Mouse (Mus musculus) mouse trophoblast stem cell (cell line): ENCODE results near the gene Tmem238.

ENCODE experiments used
- in situ Hi-C, 2 experiments: fragments of 300-500 bp; cut with MseI, MboI; formaldehyde crosslinking; loops; 2 replicates in 1 of 2; 3 replicates in 1 of 2; pipeline ENCODE4 v1.15.1; 2025

The Tmem238 gene

DNA sequence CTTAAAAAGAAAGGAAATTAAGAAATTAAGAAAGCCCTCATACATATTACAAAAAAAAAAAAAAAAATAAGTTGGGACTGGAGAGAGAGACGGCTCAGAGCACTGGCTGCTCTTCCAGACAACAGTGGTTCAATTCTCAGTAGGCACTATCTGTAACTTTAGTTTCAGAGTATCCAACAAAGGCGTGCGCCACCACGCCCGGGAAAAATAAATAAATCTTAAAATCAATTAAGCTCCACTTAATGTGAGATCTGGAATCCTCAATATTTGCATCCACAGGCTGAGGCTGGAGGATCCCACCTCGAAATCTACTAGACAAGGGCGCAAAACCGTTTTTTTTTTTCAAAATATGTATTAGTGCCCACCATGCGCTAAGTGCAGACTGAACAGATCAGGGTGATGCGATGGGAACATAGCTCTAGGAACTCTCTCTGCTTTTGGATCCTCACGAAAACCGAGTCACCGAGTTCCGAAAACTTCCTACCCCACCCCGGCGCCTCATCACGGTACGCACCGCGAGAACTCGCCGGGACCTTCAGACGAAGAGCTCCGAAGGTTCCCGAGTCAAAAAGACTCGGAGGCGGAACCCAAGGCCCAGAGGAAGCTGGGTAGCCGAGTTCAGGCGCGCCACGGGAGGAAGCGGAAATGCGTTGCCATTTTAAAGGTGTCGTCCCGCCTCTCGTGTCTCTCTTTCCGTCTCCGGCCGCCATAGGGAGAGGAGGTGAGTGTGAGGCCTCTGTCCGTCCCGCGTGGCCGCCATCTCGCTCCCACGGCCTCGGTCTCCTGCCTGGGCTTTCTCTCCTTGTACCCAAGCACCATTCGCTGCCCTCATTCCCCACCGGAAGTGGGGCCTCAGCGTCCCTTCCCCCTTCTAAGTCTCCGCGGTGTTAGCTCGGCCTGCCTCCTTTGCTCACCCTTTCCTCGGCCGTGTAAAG lies 3.1 kb upstream of the Tmem238 start, which contains the start of gene Rpl28:
Gene Rpl28 (plus strand): TSS at position 597 of the 935 bp plus-strand sequence.
- in situ Hi-C loops = no loop called here

DNA sequence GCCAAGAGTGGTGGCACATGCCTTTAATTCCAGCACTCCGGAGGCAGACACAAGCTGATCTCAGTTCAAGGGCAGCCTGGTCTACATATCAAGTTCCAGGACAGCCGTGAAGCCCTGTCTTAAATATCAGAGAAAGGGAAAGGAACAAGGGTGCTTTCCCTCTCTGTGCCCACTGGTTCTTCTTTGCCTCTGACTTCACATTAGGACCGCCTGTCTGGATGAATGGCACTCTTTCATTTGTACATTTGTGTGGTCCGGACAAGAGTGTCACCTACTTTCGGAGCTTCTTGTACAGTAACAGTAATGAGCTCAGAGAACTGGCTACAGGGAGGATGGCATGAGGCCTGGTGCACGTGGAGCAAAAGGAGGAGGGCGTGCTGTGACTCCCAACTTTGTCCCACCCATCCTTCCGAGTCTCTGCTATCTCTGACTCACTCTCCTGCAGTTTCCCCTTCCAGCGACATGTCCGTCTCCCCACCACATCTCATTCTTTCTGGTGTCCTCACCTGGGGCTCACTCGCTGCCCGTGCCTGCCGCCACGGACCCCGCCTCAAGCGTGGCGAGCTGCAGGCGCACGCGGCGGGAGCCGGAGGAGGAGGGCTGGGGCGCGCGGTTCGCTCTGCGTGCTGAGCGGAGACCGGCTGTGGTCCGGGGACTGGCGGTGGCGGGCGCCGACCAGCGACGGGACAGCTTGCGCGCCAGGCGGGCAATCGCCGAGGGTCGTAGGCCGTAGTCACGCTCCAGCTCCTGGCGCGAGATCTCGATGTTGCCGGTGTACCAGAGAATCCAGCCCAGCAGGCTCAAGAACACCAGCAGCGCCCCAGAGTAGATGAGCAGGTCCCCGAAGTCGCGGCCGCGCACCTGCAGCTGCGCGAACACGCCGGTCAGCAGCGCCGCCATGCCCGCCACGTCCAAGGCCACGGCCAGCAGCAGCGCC lies 689 bp downstream of the Tmem238 start:
- in situ Hi-C loops = no loop called here

DNA sequence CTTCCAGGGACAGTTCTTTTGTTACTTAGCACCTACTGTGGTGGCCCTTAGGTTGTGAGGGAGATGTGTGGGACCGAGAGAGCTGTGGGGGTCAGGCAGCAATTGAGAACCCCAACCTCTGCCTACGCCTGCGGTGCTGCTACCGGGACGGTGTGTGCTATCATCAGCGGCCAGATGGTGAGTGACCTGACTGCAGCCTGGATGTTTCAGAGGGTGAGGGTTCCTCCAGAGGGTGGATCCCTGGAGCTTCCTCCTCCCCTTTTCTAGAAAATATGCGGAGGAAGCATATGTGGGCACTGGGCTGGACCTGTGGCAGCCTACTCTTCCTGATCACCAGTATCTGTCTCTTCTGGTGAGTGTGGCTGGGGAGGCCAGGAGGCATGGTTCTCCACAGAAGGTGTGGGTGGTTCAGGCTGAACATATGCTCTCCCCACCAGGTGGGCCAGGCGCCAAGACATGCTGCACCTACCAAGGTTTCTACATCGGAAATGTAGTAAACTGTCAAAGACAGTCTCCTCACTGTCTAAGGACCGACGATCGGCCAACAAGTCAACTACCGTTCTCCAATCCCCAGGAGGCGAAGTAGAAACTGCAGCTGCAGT lies 5.7 kb downstream of the Tmem238 start:
- in situ Hi-C loops = no loop called here

DNA sequence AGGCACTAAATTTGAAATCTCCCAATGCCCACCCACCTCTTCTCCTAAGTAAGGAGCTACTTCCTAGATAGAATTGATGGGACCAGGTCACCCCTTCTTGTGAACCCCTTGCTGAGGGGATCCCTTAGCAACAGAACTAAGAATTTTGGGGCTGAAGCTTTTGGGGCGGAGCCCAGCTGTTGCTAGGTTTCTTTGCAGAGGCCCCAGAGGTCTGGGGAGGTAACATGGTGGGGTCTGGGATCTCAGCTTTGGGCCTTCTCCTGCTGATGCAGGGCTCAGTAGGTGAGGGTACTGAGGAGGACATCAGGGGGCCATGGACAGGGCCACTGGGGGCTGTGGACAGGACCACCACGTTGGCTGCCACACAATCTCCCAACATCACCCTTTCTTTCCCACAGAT lies 6.7 kb downstream of the Tmem238 start, which contains the start of the genes Il11 and Tmem190:
Gene Il11 (minus strand): TSS at position 101 of the 400 bp plus-strand sequence.
Gene Tmem190 (plus strand): TSS at position 179 of the 400 bp plus-strand sequence.
- in situ Hi-C loops = no loop called here

DNA sequence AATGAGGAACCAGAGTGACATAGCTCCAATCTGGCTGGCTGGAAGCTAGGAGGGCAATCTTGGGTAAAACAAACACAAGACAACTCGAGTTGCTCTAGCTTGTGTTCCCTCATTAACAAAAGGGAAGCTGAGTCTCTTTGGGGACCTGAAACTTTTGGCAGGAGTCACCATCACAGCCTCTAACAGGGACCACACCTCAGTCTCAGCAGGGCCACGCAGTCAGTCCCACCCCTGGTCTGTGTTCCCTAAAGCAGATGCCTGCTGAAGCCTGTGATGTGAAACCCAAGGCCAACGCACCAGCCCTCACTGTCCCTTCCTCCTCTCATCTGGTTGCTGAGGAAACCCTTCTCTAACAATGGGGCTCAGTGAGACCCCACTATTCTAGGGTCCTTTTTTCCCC lies 7.3 kb downstream of the Tmem238 start:
- in situ Hi-C loops = no loop called here

DNA sequence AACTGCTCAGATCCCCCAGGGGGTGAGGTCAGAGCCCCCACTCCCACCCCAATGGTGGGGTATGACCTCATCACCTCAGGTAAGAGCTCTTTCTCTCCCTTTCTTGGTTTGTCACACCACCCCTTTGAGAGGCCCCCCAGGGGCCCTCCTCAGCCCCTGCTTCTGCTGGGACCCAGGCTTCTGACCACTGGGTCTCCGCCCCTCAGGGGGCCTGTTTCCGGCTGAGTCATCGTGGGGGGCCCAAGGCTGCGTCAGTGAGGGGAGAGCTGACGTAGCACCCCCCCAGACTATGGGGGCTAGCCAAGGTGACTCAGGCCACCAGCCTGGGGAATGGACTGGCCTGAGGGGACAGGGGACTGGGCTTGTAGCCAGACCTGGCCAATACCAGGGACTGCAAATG lies 9.5 kb downstream of the Tmem238 start:
- in situ Hi-C loops = no loop called here

DNA sequence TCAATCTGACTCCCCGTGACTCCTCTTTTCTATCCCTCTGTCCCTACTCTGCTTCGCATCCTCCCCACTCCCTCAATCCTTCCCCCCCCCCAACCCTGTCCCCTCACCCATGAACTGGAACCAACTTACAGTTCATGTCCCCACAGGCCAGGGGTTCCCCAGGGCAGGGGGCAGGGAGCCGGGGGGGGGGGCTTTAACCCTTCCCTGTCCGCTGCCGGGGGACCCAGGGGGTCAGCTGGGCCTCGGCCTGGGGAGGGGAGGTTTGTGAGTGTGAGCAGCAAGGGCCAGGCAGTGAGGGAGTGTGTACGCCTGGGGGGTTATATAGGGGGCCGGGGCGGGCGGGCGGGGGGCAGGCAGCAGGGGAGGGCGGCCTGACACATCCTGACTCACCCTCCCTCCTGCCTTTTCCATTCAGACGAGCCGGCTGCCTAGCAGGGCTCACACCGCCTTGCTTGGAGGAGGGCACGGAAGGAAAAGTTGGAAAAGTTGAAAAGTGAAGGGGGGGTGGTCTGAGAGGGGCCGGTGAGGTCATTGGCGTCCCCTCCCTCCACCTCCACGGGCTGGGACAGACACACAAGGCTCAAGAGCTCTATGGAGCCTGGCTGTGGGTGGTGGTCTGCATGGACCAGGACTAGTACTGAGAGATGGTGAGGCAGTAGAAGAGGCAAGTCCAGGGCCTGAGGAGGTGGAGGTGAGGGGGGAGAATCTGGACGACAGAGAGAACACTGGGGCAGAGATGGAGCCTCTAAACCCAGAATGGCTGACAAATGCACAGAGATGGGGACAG lies 11.4 kb downstream of the Tmem238 start:
- in situ Hi-C loops = no loop called here

DNA sequence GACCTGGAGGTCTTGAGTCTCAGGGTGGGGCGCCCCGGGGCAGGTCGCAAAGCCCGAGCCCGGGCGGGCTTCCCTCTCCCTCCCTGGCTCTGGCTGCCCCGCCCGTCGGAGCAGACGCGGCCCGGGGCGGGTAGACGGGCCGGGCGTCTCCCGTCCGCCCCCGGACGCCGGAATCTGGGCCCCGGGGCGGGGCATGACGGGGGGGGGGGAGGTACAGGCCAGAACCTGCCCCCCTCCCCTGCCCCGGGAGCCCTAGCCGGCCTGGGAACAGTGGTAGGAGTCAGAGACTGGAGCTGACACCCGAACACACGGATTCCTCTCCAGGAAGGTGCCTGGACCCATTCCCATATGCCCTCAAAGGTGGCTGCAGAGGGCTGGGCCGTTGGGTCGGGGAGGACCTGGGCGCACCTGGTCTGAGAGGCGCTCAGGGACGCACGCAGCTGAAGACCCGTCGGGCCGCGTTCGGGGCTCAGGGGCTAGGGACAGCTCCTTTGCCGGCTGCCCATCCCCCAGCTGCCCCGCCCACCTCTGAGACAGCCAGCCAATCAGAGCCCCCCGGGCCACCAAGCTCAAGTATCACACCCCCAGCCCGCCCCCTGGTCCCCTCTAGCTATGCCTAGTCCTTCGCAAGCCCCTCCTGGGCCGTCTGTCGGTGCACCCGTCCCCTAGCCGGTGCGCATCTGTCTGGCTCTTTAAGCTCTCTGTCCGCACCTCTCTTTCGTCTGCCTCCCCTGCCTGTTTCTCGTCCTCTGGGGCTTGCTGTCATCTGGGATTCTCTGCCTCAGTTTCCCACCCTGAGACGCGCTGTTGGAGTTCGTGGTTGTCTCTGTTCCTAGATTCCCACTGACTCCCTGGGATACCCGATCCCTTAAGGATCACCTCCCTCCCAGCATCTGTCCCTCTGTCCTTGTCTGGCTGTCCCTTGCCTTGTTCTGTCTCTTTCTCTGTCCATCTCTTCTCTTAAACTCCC lies 12.3 kb downstream of the Tmem238 start:
- in situ Hi-C loops = no loop called here

DNA sequence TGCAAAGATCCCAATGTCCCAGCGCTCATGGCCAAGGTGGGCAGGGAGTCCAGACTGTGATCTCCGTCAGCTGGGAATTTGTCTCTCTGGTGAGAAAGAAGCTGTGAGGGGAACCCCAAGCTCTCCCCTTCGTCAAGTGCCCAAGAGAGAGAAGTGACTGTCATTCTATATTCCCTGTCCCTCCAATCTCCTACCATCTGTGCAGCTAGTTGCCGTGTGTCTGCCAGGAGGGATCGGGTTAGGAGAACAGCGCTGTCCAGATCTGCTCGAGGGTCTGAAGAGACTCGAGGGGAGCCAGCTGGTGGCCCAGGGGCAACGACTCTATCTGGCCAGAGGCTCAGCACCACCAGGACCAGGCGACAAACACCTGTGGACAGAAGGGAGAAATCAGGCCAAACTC lies 13.3 kb downstream of the Tmem238 start:
- in situ Hi-C loops = no loop called here

DNA sequence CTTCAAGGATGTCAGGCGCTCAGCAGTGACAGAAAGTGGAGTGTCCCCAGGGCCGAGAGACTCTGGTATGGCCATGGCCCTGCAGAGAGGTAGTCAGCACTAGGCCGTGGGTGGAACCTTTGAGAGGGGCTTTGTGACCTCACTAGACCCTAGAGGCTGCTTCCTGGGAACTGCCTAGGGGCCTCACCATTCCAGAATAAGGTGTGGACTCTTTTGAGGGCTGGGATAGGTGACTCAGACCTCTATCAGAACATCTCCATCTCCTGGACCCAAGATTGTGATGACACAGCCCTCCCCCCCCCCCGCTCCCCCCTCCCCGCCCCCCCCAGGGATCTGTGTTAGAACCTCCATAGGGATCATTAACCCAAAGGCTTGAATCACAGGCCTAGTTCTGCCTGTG lies 18.3 kb downstream of the Tmem238 start, which contains the start of gene Fam71e2:
Gene Fam71e2 (minus strand): TSS at position 101 of the 400 bp plus-strand sequence.
- in situ Hi-C loops = no loop called here

DNA sequence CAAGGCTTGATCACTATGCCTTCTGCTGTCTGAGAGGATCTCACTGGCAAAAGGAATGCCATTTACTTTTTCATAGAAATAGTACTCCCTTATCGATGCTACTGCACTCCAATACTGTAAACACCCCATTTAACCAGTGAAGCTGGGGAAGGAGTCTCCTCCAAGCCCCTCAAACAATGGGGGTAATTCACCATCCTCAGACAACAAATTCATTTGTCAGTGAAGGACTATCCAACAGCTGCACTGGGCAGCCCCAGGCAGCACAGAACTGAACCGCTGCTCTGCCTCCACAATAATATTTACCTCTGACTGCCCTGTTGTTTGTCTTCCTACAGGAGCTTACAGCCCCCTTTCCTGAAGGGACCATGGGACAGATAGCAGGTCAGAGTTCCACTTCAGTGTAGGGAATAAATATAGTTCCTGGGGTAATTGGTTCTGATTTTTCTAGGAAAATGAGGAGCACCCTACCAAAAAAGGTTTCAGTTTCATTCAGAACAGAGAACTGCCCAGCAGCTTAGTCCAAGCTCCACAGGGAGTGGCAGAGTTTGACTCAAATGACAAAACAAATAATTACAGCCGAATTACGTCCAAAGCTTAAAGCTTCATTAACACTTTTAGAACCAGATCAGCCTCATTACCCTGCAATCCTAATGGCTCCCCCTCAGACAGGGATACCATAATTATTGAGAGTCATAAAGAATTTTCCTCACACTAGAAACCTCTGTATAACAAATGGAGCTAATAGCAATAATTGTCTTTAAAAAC lies 24.3 kb downstream of the Tmem238 start:
- in situ Hi-C loops = no loop called here

DNA sequence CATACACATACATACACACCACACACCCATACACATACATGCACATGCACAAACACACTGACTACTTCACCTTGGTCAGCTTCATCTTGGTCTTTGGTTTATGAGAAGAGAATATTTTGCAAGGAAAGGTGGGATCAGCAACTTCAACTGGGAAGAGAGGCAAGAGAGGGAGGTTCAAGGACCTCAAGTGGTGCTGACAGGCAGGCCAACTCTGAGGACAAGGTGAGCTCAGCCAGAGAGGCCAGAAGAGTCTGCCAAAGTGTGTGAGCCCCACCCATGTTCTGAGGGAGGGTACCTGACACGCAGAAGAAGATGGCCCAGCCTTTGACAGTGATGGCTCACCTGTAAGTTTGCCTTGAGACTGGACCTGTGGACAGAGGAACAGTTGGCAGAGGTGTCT lies 29.8 kb downstream of the Tmem238 start:
- in situ Hi-C loops = no loop called here

DNA sequence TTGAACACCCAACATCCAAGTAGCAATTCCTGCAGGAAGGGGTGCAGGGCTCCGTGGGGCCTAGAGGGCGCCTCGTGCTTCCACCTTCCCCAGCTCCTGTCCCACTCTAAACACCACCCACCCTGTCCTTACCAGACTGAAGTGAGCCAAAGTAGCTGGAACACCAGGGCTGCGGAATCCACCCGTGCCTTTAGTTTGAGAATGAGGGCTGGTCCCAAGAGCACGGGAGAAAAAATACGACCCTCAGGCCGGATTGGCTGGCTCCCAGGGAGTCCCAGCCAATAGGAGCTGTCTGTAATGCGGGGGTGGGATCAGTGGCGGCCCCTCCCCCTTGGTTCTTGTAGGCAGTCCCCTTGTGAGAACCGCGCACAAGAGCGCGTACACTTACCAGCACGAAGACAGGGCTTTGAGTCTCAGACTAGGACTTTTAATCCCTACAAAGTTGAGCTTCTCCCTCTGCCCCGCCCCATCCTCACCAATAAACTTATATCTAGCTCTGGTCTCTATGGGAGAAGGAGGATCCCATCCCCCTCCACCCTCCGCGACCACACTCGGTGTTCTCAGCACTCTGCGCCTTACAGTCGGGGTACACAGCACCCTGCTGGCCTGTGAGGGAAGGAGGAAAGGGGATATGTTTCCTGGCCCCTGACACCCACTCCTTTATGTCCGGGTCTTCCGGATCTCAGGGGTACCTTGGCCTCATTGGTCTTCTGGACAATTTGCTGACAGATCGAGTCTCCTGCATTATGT lies 36.5 kb downstream of the Tmem238 start, which contains the start of gene Cox6b2:
Gene Cox6b2 (minus strand): TSS at position 274 of the 750 bp plus-strand sequence.
- in situ Hi-C loops = no loop called here

DNA sequence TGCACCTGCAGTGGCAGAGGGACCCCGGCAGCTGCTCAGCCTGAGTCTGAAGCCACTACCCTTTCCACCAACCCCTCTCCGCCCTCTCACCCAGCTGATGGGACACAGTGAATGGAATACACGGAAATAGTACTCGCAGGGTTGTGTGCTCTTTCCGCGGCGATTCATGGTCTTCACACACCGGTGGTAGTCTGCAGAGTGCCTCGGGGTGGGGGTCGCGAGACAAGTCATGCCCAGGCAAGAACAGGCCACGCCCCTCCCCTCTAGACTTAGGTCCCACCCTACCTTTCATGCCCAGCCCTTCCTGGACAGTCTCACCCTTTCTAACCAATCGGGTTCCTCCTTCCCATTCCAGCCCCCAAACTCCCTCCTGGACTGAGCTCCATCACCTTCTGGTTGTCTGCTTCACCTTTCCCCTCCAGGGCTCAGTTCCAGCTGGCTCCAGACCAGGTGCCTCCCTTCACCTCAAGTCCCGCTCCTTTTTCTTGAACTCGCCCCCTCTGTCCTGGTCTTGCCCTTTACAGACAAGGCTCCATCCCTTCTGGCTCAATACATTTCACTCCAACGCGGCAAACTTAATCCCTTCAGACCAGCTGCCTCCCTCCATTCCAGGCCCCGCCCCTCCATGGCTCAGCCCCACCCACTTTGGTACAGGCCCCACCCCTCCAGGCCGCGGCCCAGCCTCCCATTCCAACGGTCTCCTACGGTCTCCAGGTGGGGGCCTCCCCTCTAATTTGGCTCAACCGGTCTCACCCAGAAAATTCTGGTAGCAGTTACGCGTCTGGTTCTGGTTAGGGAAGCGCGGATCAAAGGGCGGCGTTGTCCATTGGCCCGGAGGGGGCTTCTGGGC lies 37.3 kb downstream of the Tmem238 start:
- in situ Hi-C loops = no loop called here

DNA sequence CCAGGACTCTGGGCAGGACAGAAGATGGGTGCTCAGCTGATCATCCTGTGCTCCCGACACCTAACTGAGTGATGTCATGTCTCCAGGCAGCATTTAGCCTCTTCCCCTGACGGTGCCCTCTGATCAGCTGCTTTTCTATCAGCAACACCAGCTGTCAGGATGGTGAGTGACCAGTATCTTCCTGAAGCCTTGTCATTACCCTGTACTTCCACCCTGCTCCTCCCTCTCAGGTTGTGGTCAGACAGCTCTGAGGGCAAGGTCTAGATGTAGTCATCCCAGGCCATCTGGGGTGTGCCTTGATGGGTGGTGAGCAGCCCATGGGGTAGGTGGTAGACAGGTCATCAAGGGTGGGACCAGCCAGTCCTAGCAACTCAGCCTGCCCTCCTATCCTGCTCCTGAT lies 40.3 kb downstream of the Tmem238 start:
- in situ Hi-C loops = no loop called here

DNA sequence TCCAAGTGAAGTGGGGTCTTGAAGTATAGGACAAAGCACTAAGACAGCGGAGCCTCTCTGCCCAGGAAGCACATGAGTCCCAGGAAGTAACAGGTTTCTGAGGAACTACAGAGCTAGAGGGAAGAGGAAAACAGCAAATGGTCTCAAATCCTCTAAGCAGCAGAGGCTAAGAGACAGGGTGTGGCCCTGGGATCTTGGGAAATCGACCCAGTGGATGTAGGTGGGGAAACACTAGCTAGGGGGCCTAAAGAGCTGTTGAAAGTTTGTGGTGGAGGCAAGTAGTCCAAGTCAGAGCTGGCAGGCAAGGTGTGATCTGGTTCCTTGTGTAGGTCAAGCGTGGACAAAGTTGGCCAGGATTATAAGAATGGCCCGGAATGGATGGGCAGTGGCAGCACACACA lies 41.1 kb downstream of the Tmem238 start:
- in situ Hi-C loops = no loop called here
